Mouse (Mus musculus): ENCODE data around the gene Zfp616.

Zfp616 gene

DNA sequence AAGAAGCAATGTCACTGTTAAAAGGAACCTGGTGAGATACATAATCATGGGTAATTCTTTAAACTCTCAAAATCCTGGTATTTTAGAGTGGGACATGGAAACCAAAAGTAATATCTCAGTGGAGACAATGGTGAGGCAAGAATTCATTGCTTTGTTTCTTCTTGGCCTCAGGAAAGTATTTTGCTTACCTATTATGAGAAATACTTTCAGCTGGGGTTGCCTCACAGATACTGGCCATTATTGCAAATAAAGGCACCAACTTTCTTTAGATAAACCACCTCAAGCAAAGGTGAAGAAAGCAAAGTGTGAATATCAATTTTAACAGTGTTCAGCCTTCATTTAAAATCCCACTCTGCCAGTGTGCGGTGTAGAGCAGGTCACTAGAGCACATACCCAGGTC, at the start of gene Zfp616:
TSS of gene Zfp616 (plus strand) at position 301 of the 400 bp plus-strand sequence.
- no peak for DNase-seq (ENCODE audit: low spot score)

DNA sequence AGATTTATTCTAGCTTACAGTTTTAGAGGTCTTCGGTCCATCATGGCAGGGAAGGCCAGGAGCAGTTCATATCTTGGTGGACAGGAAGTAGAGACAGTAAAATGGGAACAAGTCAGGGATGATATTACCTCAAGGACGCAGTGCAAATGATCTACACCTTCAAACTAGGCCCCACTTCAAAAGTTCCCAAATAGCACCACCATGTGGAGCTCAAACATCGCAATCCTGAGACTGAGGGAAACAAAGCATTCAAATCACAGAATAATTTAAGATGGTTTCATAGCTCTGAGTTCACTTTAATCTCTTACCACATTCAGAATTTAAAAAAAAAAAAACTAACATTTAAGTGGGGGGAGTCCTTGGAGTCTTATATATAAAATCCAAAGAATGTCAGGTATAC, 18.4 kb upstream of the Zfp616 start:
- DNase-seq (ENCODE audit: low spot score), result no peak

DNA sequence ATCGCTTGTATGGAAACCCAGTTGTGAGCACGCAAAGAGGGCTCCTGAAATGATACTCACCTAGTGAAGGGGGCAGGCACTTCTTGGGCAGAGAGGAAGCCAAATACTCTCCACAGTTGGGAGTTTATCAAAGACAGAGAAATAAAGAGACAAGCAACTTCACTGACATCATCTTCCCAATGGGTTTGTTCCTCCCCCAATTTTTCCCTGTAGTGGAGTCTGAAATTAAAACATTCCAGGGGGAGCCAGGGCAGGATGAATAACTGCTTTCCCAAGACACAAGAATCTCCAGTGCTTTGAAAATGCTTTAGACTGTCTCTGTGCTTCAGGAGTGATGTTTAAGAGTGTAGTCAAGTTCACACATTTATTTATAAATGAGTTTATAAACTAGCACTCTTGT, 13.3 kb upstream of the Zfp616 start, which contains the start of the genes Olfr139 and Olfr399:
TSS of gene Olfr139 (minus strand) at position 101 of the 400 bp plus-strand sequence.
TSS of gene Olfr399 (minus strand) at position 165 of the 400 bp plus-strand sequence.
- no peak for DNase-seq (ENCODE audit: low spot score)

DNA sequence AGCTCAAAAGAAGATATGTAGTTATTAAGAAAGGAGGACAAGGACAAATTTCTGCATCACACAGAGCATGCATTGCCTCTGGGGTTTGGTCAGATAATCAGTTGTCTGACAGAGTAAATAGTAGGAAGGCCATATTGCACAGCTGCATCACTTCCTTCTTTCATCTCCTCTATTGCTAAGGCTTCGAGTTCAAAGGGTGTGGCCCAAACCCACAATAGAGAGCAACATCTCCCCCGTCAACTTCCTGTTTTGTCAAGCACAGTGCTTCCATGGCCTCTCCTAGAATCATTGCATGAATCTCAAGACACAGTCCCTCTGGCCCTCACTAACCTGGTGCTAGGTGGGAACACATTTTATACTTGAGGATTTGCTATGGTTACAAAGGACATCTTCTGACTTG, 31.0 kb downstream of the Zfp616 start:
- no peak for DNase-seq (ENCODE audit: low spot score)

DNA sequence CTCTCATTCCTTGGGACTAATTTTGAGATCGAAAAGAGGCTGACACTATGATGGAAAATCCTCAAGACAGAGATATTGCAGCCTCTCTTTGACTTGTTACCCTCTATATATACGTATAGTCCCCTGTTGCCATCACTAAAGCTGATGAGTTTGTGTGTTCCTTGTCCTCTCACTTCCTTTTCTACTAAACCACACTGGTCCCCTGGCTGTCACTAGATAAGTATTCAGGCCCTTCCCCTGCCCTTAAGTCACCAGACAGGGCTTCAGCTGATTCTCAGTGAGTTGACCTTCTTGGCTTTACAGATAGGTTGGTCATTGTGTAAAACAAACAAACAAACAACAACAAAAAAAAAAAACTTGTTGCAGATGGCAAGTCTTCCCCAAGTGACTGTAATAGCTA, 31.8 kb downstream of the Zfp616 start:
- no peak for DNase-seq (ENCODE audit: low spot score)

DNA sequence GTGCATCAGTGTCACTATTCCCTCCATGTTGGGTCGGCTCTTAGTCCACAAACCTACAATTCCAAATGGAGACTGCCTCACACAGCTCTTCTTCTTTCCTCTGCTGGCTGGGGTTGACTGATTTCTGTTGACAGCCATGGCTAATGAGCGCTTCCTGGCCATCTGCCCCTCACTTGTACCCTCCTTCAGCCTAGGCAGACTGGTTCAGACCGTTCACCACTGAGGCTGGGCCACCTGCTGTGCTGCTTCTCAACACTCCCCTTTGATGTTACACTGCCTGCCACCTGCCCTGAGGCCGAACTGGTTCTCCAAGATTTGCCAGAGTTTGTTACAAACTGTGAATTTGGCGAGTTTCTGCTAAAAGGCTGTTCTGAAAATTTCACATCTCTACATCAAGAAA, 35.3 kb downstream of the Zfp616 start:
- no peak for DNase-seq (ENCODE audit: low spot score)

DNA sequence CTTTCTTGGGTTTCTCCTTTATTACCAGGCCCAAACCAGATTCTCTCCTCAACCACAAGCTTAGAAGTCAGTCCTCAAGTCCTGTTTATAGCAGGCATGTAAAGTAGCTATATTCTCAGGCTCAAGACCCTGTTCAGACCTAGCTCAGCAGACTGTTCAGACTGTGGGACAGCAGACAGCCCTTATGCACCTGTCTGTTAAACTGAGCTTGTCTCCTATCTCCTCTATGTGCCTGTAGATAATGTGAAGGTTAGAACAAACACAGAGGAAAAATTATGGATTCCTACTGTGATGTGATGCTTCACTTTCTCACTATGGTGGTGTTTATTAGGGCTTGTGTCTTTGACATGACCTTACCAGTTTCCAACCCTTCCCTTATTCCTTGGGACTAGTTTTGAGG, 43.7 kb downstream of the Zfp616 start, which contains the start of gene Olfr401:
TSS of gene Olfr401 (plus strand) at position 301 of the 400 bp plus-strand sequence.
- no peak for DNase-seq (ENCODE audit: low spot score)

Measured in MN1 (cell line).